Mouse (Mus musculus): ENCODE data around the gene Olfr521. TPM values are rescaled to one million over a fixed set of nuclear protein-coding genes. Genes with fewer than 3 reads are reported as not detected.
"Not testable (repeated sequence)": the region's sequence is repeated elsewhere in the genome, so short reads cannot be mapped to it uniquely, and the experiment has no call there.

The Olfr521 gene
- total RNA-seq, 2 experiments from 2014 or later, result not detected

- DNase-seq, result not testable (repeated sequence)
These were observed 43.7 kb downstream of the Olfr521 start for GRCm38 (mm10) chr7:99807043-99807442.

GRCm38 (mm10) chr7:99810814-99811213 lies 47.5 kb downstream of the Olfr521 start:
- DNase-seq, result no peak

- no peak for DNase-seq
These were observed 48.4 kb downstream of the Olfr521 start for GRCm38 (mm10) chr7:99811661-99812060.

- peak; percentile 29 for DNase-seq
These were observed 50.1 kb downstream of the Olfr521 start for GRCm38 (mm10) chr7:99813394-99813793.

GRCm38 (mm10) chr7:99818181-99818725 lies 54.9 kb downstream of the Olfr521 start:
- not testable (repeated sequence) for DNase-seq

Other genes starting within 250 kb of the Olfr521 start
- 10 to 100 TPM; 12.4 to 15.6 TPM for gene Arrb1, start 228.0 kb upstream of the Olfr521 start, total RNA-seq (2021)
- 10 to 100 TPM; 42.5 to 46.1 TPM for gene Tpbgl, start 136.4 kb upstream of the Olfr521 start, total RNA-seq (2021)
- 1 to 10 TPM; 3.9 to 4.7 TPM for gene Slco2b1, start 52.2 kb upstream of the Olfr521 start, total RNA-seq (2021)
- gene Olfr520, start 33.2 kb upstream of the Olfr521 start, total RNA-seq (2021), result not detected
- 1 to 10 TPM; 2.4 to 2.8 TPM for gene Neu3, start 64.9 kb downstream of the Olfr521 start, total RNA-seq (2021)
- under 1 TPM in 1 of 2 experiments, not detected in 1; 0.49 TPM for gene Xrra1, start 95.6 kb downstream of the Olfr521 start, total RNA-seq (2021)
- gene Spcs2, start 100.0 kb downstream of the Olfr521 start, total RNA-seq (2021), result 10 to 100 TPM; 65.9 to 71.4 TPM
- 1 to 10 TPM; 4.7 to 5.3 TPM for gene Rnf169, start 216.9 kb downstream of the Olfr521 start, total RNA-seq (2021)
- gene Chrdl2, start 242.7 kb downstream of the Olfr521 start, total RNA-seq (2021), result 1 to 10 TPM; 1.8 to 3.1 TPM

All from gastrocnemius, postnatal 25 days (tissue).